Mouse (Mus musculus): Measurements from ENCODE around the gene Tusc1.

The Tusc1 gene

GRCm38 (mm10) chr4:93335118-93336003 lies at the start of gene Tusc1:
Gene Tusc1 (minus strand): TSS chr4:93335511.
- peak; percentile 89 to 94 for DNase-seq

- peak in 1 of 2 experiments; percentile 8 for DNase-seq
Measured at GRCm38 (mm10) chr4:93352930-93353329, 17.6 kb upstream of the Tusc1 start.

GRCm38 (mm10) chr4:93344357-93344756 lies 9.0 kb upstream of the Tusc1 start:
- no peak for DNase-seq

GRCm38 (mm10) chr4:93341568-93341967 lies 6.3 kb upstream of the Tusc1 start:
- no peak for DNase-seq

DNA sequence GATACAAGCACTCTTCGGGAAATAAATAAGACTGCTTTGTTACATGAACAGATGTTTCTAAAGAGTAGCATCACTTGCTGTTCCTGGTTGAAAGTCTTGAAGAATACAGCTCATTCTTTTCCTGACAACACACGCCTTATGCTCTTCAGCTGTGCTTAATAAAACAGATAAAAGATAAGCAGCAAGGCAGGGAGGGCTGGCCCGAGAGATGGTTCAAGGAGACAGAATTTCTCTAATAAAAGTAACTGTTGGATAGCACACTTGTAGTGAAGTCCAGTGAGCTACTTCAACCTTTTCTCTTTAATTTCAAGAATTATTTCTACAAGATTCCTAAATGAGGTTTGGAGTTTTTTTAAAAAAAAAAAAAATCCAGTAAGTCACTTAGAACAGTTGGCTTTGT lies 2.7 kb upstream of the Tusc1 start:
- no peak for DNase-seq

- DNase-seq = peak; percentile 91 to 93
Measured at GRCm38 (mm10) chr4:93334636-93335117, 634 bp downstream of the Tusc1 start.

DNA sequence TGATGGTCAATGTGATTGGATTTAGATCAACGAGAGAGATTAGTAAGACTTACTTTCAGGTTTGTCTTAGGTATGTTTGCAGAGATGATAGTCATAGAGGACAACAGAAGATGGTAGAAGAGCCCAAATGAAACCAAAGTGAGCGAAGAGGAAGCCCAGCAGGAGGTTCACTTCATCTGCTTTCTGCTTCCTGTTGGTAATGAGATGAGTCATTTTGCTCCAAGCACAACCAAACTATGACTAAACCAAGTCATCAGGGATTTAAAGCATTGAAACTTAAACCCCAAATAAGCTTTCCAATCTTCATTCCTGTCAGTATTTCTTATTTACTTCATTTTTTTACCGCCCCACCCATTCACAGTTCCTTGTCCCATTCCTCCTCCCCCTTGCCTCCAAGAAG lies 27.8 kb downstream of the Tusc1 start:
- no peak for DNase-seq

GRCm38 (mm10) chr4:93286065-93286464 lies 49.2 kb downstream of the Tusc1 start:
- DNase-seq = no peak

Data from kidney, postnatal 36 days (tissue).